Mouse (Mus musculus): Measurements from ENCODE around the gene Scn9a. TPM values are rescaled to one million over a fixed set of nuclear protein-coding genes. Genes with fewer than 3 reads are reported as not detected.

Scn9a gene
- total RNA-seq, 1 experiment from 2014 or later, result 1.1 TPM

- DNase-seq, result no peak
Observed at GRCm38 (mm10) chr2:66463916-66464315, 170.8 kb downstream of the Scn9a start.

- DNase-seq, result no peak
Observed at GRCm38 (mm10) chr2:66462458-66462857, 172.3 kb downstream of the Scn9a start.

- DNase-seq, result no peak
Observed at GRCm38 (mm10) chr2:66440711-66441110, 194.1 kb downstream of the Scn9a start, which contains the start of gene Scn1a. Scn1a (minus strand) TSS chr2:66440840.

- DNase-seq, result no peak
Observed at GRCm38 (mm10) chr2:66439764-66440471, 194.8 kb downstream of the Scn9a start.

GRCm38 (mm10) chr2:66436286-66436685 lies 198.5 kb downstream of the Scn9a start:
- no peak for DNase-seq

Other genes starting within 250 kb of the Scn9a start
- 0.07 and 0.30 TPM in 2 replicates for gene Scn1a, start 194.1 kb downstream of the Scn9a start, total RNA-seq (2021)
- gene Scn7a, start 150.0 kb upstream of the Scn9a start, total RNA-seq (2021), result 7.6 and 9.7 TPM in 2 replicates